Mouse (Mus musculus) stomach, embryonic 14.5 days (tissue): ENCODE measurements around the gene Tmsb4x. TPM values are rescaled to one million over a fixed set of nuclear protein-coding genes. Genes with fewer than 3 reads are reported as not detected.

Experiments used
- ATAC-seq: fragments of 200-750 bp; cut with Nextera tagmentation; 2 replicates; pipeline ENCODE4 v1.8.0; 2017; ENCODE audit warnings: low read depth, moderate TSS enrichment; ENCODE audit not compliant: insufficient number of reproducible peaks, insufficient read depth, low FRiP score
- H3K27ac ChIP-seq: fragments of 300-500 bp; sonication (generic); 2 replicates; pipeline ENCODE4 v1.5.1; 2014; ENCODE audit warnings: mild to moderate bottlenecking, low read length, moderate library complexity, mixed read lengths
- H3K27me3 ChIP-seq: fragments of 300-500 bp; sonication (generic); 2 replicates; pipeline ENCODE4 v1.6.1; 2014; ENCODE audit warnings: low read length, control low read depth, mixed read lengths; ENCODE audit not compliant: control insufficient read depth, insufficient read depth
- H3K36me3 ChIP-seq: fragments of 300-500 bp; sonication (generic); 2 replicates; pipeline ENCODE4 v1.6.1; 2014; ENCODE audit warnings: mild to moderate bottlenecking, control low read depth, low read length, moderate library complexity, mixed read lengths; ENCODE audit not compliant: control insufficient read depth, insufficient read depth
- H3K4me1 ChIP-seq: fragments of 300-500 bp; sonication (generic); 2 replicates; pipeline ENCODE4 v1.6.1; 2014; ENCODE audit warnings: low read length, control low read depth, mixed read lengths; ENCODE audit not compliant: control insufficient read depth, insufficient read depth
- H3K4me2 ChIP-seq: fragments of 300-500 bp; sonication (generic); replicated peaks from 2 replicates; pipeline ENCODE4 v1.6.1; 2014; ENCODE audit warnings: low read depth, low read length, control low read depth
- H3K4me3 ChIP-seq: fragments of 300-500 bp; sonication (generic); 2 replicates; pipeline ENCODE4 v1.5.1; 2014; ENCODE audit warnings: low read depth, low read length, control low read depth
- H3K9ac ChIP-seq: fragments of 300-500 bp; sonication (generic); replicated peaks from 2 replicates; pipeline ENCODE4 v1.6.1; 2014; ENCODE audit warnings: low read depth, mild to moderate bottlenecking, control low read depth, low read length, moderate library complexity, mixed read lengths
- H3K9me3 ChIP-seq: fragments of 300-500 bp; sonication (generic); 2 replicates; pipeline ENCODE4 v1.6.1; 2016; ENCODE audit warnings: low read depth, low read length, control low read depth; ENCODE audit not compliant: control insufficient read depth
- WGBS: fragments of 180-500 bp; shearing (Covaris S2); extraction: QIAGEN DNeasy Blood & Tissue Kit; methylation state at CpG from one replicate; pipeline ENCODE4 v1.1.7; 2014; 5-methylcytosine and 5-hydroxymethylcytosine counted together
- polyA plus RNA-seq: library from polyadenylated mRNA; unstranded; fragments of >200 nt; fragmentation: Nextera tagmentation; extraction: Ambion mirVana; gene quantifications from 2 replicates; pipeline ENCODE4 v1.2.1, GENCODE M21; 2014

Gene Tmsb4x
- polyA plus RNA-seq, 1 experiment from 2014 or later, result 5,407 TPM

DNA sequence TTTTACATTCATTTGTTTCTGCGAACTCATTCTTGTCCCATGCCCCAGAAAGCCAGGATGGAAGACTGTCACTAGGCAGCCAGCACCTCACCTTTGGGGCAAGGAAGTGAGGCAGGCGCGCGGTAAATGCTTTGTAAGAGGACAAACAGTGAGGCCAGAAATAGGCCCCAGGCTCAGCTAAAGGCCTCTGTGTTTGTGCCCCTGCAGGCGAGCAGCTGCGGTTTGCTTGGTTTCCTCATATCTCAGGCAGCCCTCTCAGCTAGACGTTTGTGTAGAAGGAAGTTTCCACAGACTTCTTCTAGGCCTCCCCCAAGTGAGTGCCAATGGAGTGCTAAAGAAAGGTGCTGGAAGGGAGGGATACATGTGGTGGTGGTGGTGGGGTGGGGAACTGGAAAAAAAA is 18.0 kb upstream of the Tmsb4x start:
- 75% methylated on average over 7 of the region's 7 CpGs for WGBS
- Histone ChIP-seq H3K9me3 (no peaks in the 10 kb centered on the region), H3K27ac (no peak overlapping the region), H3K27me3 (no peaks in the 10 kb centered on the region), H3K4me2 (no peak overlapping the region), H3K36me3 (no peaks in the 10 kb centered on the region), H3K4me3 (no peak overlapping the region), H3K4me1 (no peaks in the 10 kb centered on the region), H3K9ac (no peak overlapping the region)
- ATAC-seq, result no peak

DNA sequence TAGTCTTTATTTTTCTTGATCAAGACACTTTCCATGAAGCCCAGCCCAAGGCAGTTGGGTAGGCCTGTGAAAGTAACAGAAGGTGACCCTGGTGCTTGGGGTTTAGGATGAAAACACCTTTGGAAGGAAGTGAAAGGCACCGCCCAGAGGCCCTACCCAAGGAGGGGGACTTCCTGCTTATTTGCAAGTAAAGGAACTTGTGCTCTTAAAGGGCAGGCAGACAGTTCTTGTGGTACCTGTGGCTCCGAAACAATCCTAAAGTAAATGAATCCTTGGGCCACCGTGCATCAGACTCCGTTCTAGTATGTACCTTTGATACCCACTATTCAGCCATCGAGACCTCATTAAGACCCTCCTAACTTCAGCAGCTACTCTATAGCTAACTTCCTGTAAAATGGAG is 17.5 kb upstream of the Tmsb4x start:
- WGBS, result 94% methylated on average over 5 of the region's 5 CpGs

DNA sequence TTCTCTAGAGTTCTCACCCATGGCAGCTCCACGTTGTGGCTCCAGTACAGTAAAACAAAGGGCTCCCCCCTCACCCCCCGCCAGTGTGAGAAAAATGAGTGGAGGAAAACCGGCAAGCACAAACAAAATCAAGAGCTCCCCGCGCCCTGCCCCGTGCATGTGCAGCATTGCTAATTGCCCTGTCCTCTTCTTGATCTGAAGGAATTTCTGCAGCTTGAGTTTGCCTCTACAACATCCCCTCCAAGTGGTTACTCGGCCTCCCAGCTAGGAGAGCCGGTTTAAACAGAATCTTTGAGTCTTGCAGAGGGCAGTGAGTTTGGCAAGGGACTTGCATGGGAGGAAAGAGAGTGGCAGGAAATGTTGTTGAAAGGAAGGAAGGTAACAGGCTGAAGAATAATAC is 3.6 kb upstream of the Tmsb4x start:
- peak overlapping the region; percentile 14; the same call in 1 of the 2 replicates for H3K4me2 ChIP-seq
- H3K4me1 ChIP-seq, result no peaks in the 10 kb centered on the region
- H3K9me3 ChIP-seq, result no peaks in the 10 kb centered on the region
- no peak overlapping the region for H3K4me3 ChIP-seq
- peak overlapping the region; percentile 21; the same call in 1 of the 2 replicates for H3K27ac ChIP-seq
- 30% methylated on average over 8 of the region's 8 CpGs for WGBS
- H3K27me3 ChIP-seq, result no peaks in the 10 kb centered on the region
- H3K36me3 ChIP-seq, result no peaks in the 10 kb centered on the region
- no peak overlapping the region for H3K9ac ChIP-seq
- peak; percentile 51; the same call in 1 of the 2 replicates for ATAC-seq

More for the DNA sequence above, 17.5 kb upstream of the Tmsb4x start:
- Histone ChIP-seq H3K4me2 (no peak overlapping the region), H3K4me1 (no peaks in the 10 kb centered on the region), H3K4me3 (no peak overlapping the region), H3K9ac (no peak overlapping the region), H3K27me3 (no peaks in the 10 kb centered on the region), H3K9me3 (no peaks in the 10 kb centered on the region), H3K36me3 (no peaks in the 10 kb centered on the region), H3K27ac (no peak overlapping the region)
- ATAC-seq, result no peak

DNA sequence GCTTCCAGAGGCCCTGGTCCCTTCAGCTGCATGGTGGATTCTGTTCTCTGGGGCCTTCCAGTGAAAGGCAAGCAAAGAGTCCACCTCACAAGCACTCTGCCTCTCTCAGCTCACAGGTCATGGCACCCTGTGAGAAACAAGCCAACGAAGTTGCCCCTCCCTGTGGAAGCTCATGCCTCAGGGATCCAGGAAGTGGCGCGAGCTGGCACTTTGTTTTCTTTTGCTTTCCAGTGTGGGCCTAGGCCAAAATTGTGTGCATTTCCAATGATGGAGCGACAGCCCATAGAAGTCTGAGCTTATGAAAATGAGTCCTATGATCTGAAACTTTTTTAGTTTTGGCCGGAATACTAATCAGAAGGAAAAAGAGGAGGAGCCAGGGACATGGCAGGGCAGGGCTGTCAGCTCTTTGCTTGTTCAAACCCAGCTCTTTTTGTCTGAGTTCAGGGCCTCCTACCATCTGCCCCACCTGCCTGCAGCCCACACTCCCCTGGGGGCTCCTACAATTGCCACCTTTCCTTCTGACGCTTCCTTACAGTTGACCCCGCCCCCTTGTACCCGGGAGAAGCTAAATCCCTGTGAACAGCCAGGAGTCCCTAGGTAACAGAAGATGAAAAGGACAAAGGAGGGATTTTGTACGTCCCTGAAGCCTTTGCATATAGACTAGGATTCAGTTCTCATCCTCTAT is 2.9 kb upstream of the Tmsb4x start:
- ATAC-seq, result 0 out of 2 replicates have a peak, but pooled peaks have one; percentile 9
- H3K27ac ChIP-seq, result peak overlapping the region; percentile 21; the same call in 1 of the 2 replicates
- H3K9me3 ChIP-seq, result no peaks in the 10 kb centered on the region
- no peak overlapping the region for H3K4me3 ChIP-seq
- no peaks in the 10 kb centered on the region for H3K4me1 ChIP-seq
- no peaks in the 10 kb centered on the region for H3K27me3 ChIP-seq
- no peak overlapping the region for H3K9ac ChIP-seq
- H3K36me3 ChIP-seq, result peaks cover 4% of the 10 kb centered on the region; the same call in 1 of the 2 replicates
- WGBS, result 61% methylated on average over 9 of the region's 9 CpGs
- H3K4me2 ChIP-seq, result peak overlapping the region; percentile 14; the same call in 1 of the 2 replicates

DNA sequence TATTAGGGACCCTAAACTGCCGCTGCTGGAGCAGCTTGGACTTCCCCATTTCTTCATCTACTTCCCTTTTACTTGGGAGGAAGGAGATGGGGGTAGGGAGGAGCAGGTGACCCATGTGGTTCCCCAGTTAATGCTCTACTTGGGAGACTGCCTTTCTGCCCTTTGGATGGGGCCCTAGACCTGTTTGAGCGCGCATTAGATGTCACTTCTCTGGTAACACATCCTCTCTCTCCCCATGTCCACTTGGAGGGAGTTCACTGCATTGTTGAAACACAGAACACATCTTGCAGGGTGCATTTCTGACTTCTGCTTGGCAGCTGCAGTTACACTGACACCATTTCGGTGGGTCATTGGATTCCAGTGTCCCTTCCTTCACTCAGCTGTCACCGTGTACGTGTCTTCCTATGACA is 1.2 kb upstream of the Tmsb4x start:
- WGBS, result 38% methylated on average over 6 of the region's 6 CpGs
- no peaks in the 10 kb centered on the region for H3K9me3 ChIP-seq

DNA sequence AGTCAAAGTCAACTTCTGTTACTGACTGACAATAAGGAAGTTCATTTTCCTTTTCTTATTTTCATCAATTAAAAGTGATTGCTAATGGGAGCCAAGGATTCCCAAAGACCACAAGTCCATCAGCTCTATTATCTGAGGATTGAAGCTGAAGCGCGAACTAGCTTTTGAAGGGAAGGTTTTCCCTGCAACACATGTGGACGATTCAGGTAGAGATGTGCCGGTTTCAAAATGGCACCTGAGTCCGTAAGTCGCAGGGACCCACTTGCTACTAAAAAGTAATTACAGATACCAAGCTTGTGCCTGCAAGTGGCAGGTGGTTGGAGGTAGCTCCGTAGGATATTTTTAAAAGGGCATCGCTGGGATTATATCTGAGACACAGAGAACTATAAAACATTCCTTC is 713 bp upstream of the Tmsb4x start:
- Histone ChIP-seq H3K27ac (peak overlapping the region; percentile 94; the same call in 1 of the 2 replicates), H3K4me3 (peak overlapping the region; percentile 51), H3K36me3 (peaks cover 4% of the 10 kb centered on the region; the same call in 1 of the 2 replicates), H3K9ac (0 out of 2 replicates have a peak overlapping the region, but pooled peaks have one; percentile 10), H3K9me3 (no peaks in the 10 kb centered on the region), H3K4me2 (peak overlapping the region; percentile 49), H3K27me3 (no peaks in the 10 kb centered on the region), H3K4me1 (no peaks in the 10 kb centered on the region)
- no peak for ATAC-seq
- WGBS, result 65% methylated on average over 8 of the region's 8 CpGs

More for the DNA sequence above, 1.2 kb upstream of the Tmsb4x start:
- no peaks in the 10 kb centered on the region for H3K4me1 ChIP-seq
- H3K9ac ChIP-seq, result no peak overlapping the region
- no peak overlapping the region for H3K4me3 ChIP-seq
- H3K36me3 ChIP-seq, result peaks cover 4% of the 10 kb centered on the region; the same call in 1 of the 2 replicates
- peak overlapping the region; percentile 22; the same call in 1 of the 2 replicates for H3K27ac ChIP-seq
- H3K27me3 ChIP-seq, result no peaks in the 10 kb centered on the region
- H3K4me2 ChIP-seq, result no peak overlapping the region; the same call in 1 of the 2 replicates
- no peak for ATAC-seq

DNA sequence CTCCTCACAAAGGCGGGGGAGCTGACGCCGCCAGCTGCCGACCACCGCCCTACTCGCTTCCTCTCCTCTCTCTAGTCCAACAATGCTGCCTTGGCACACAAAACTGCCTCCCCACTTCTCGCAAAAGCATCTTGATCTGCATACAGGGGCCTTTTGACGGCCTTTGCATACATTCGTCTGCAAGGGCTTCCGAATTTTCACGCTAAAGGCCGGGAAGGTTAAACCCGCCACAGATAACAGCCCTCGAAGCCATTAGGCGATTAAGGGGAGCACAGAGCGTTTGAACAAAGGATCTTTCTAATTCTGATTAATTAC is 652 bp downstream of the Tmsb4x start:
- Histone ChIP-seq H3K4me2 (no peak overlapping the region), H3K27me3 (no peaks in the 10 kb centered on the region), H3K9ac (peak overlapping the region; percentile 73), H3K4me1 (no peaks in the 10 kb centered on the region), H3K36me3 (peaks cover 4% of the 10 kb centered on the region; the same call in 1 of the 2 replicates), H3K4me3 (peak overlapping the region; percentile 51), H3K27ac (peak overlapping the region; percentile 94), H3K9me3 (no peaks in the 10 kb centered on the region)
- no peak for ATAC-seq
- WGBS, result 13% methylated on average over 16 of the region's 16 CpGs

DNA sequence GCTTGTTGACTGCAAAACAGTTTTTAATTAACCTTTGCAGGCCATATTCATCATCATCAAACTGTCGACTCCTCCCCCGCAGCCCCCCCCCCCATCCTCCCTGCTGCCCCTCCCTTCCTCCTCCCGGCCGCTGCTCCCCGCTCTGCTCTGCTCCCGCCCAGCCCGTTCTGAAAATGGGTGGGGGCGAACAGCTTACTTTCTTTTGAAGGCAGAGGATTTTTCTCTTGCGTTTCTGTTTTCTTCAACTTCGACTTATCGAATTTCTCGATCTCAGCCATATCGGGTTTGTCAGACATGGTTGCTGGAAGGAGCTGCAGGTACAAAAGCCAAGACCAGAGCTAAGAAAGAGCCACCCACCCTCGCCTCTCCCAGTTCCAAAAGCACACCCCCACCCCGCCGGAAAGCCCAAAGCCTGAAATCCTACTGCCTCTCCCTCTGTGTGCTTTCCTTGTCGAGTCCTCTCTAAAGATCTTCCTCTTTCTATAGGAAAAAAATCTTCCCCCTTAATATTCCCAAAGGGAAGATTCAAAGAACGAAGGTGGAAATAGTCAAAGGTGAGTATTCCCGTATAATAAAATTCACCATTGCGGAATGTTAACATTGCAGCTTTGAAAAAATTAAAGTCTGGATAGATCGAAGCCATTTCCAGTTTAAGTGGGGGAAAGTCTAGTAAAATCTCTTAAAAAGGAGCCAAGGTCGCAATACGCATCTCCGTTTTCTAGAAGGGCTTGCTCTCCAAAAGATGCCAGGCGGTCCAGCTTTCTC is 1.2 kb downstream of the Tmsb4x start:
- Histone ChIP-seq H3K36me3 (peaks cover 4% of the 10 kb centered on the region; the same call in 1 of the 2 replicates), H3K9me3 (no peaks in the 10 kb centered on the region), H3K4me1 (no peaks in the 10 kb centered on the region), H3K9ac (peak overlapping the region; percentile 73), H3K27me3 (no peaks in the 10 kb centered on the region), H3K27ac (peak overlapping the region; percentile 94), H3K4me3 (peak overlapping the region; percentile 51), H3K4me2 (peak overlapping the region; percentile 44)
- WGBS, result 22% methylated on average over 24 of the region's 25 CpGs
- ATAC-seq, result no peak
